Mouse (Mus musculus) spleen, postnatal 14 days (tissue): ENCODE measurements around the gene Olfr109.

Experiments
- DNase-seq, 2 experiments: peaks; one replicate each; pipeline ENCODE4 v3.0.0; 2021 to 2022; ENCODE audit warnings: low spot score in 2 of 2

The Olfr109 gene

GRCm38 (mm10) chr17:37458616-37459015, at the start of gene Olfr109:
TSS of gene Olfr109 (plus strand) at chr17:37458916.
- DNase-seq = no peak

- no peak for DNase-seq
Observed at GRCm38 (mm10) chr17:37413380-37413779, 45.3 kb upstream of the Olfr109 start.

DNA sequence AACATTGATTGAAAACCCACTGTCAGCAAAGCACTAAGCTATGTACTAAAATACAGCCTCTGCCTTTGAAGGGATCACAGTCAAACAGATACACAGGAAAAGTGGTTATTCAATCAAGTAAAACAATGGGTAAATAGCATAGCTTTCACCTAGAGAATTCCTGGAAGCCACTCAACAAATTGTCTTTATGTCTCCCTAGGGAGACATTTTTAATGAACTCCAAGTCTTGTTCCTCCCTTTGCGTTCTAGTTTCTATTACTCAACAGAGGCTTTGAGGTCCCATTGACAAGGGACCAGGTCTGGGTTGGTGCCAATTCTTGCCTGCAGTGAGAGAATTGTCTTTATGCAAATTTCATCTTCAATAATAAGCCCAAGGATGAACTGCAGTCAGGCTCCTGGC, 13.5 kb upstream of the Olfr109 start, which contains the start of gene Olfr108:
Gene Olfr108, plus strand, starts transcription at position 301 of the 400 bp plus-strand sequence.
- DNase-seq = no peak

DNA sequence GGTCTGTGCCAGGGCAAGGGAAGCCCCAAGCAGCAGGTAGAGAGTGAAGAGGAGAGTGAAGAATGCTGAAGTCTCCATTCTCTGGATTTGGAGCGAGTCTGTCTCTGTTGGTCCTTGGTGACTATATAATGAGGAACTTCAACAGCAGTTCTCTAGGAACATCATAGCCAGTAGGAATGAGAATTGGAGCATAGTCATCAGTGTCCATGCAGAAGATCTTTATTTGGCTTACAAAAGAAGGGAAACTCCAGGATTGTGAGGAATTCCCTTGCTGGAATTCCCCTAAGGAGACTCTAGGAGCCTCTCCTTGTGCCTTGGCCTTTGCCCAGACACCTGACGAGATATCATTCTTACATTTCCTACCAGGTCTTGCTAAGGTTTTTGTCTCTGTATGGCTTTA, 24.7 kb downstream of the Olfr109 start, which contains the start of gene H2-M2:
Gene H2-M2, minus strand, starts transcription at position 101 of the 400 bp plus-strand sequence.
- DNase-seq = no peak

DNA sequence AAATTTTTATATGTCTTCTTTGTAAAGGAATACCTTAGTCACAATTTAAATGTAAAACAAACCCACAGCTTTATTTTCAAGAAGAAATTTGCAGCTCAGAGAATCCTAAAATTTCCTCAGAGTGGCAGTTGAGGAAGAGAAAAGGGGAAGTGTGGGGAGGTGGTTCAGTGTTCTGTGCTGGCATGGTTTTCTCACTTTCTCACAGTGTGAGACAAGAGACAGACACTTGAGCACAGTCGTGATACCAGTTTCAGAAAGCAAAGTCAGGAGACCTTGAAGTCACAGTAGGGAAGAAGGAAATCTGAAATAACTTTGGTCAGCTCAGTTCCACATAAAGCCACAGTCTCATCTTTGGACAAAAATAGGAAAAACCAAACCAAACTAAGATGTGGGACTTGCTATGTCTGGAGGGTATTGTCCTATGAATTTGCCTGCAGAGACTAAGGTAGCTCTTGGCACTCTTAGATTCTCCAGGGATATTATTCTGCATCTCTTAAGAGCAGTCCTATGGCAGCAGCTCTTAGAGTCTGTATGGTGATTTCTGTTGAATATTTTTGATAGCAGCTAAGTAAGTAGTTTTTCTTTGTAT, 33.3 kb downstream of the Olfr109 start, which contains the start of gene Olfr110:
Gene Olfr110, plus strand, starts transcription at position 539 of the 589 bp plus-strand sequence.
- DNase-seq = no peak

- DNase-seq = no peak
Observed at GRCm38 (mm10) chr17:37507730-37508129, 49.0 kb downstream of the Olfr109 start, which contains the start of gene Olfr111. TSS of gene Olfr111 (plus strand) at chr17:37508030.
